In the genomic region with DNA sequence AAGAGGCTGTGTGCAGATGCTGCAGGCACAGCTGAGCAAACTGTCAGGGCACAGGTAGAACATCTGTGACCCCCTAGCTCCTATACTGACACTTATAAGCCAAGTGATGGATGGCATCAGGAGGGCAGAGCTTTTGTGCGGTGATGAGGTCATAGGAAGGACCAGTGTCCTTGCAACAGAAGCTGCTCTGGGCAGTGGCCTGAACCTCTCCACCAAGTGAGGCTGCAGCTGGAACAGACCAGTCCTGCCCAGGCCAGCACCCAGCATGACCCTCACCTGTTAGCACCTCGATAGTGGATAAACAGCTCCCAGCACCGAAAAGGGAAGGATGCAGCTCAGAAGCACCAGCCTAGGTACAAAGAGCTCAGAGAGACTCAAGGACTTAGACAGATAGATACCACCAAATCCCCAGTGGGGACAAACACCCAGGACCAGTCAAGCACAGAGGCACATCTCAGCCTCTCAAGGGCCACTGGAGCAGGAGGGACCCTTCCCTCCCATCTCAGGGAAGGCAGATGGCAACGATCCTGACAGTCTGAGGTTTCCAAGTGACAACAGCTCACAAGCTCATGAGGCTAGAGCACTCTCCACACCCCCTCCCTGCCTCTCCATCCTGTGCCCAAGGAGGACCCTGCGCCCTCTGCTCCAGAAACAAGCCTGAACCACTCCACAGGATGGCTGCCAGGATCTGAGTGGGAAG, we compare ENCODE assay signal across 8 mouse cellular contexts. TPM values are rescaled to one million over a fixed set of nuclear protein-coding genes. Genes with fewer than 3 reads are reported as not detected.
DNase-seq lines count a peak whose midpoint lies in the region; ATAC-seq lines count a peak whose summit lies in the region.
"Had no signal": no experiment of that assay in that cellular context is flagged by ENCODE, and none has a peak within 500 bp of the region (broad histone marks: within the 10 kb centered on the region; RNA-seq: fewer than 3 reads in every experiment).

No protein-coding gene starts in this region.

- peak overlapping the region; percentile 38; the same call in 1 of the 2 replicates for H3K9ac ChIP-seq in intestine, embryonic 16.5 days (ENCODE audit: low read depth, low read length)
- no peak overlapping the region for H3K9ac ChIP-seq in intestine, embryonic 15.5 days
- no peak overlapping the region for H3K9ac ChIP-seq in embryonic facial prominence, embryonic 12.5 days
- peak overlapping the region; percentile 30; the same call in 1 of the 2 replicates for H3K9ac ChIP-seq in forebrain, embryonic 13.5 days
- no peak overlapping the region for H3K9ac ChIP-seq in midbrain, embryonic 12.5 days (replicated peaks)
- H3K9ac ChIP-seq: liver, embryonic 13.5 days had no signal

- no peak overlapping the region; the same call in 1 of the 2 replicates for H3K27ac ChIP-seq in intestine, embryonic 16.5 days (ENCODE audit: low read length)
- H3K27ac ChIP-seq in intestine, embryonic 15.5 days = no peak overlapping the region
- H3K27ac ChIP-seq in embryonic facial prominence, embryonic 12.5 days = peak overlapping the region; percentile 55
- H3K27ac ChIP-seq in forebrain, embryonic 13.5 days = peak overlapping the region; percentile 55
- H3K27ac ChIP-seq in midbrain, embryonic 12.5 days (replicated peaks) = peak overlapping the region; percentile 60
- H3K27ac ChIP-seq: liver, embryonic 13.5 days had no signal

- WGBS in intestine, embryonic 16.5 days = 64% methylated on average over 5 of the region's 5 CpGs
- WGBS in intestine, embryonic 15.5 days = 60% methylated on average over 5 of the region's 5 CpGs
- WGBS in embryonic facial prominence, embryonic 12.5 days = 68% methylated on average over 5 of the region's 5 CpGs
- 68% methylated on average over 5 of the region's 5 CpGs for WGBS in forebrain, embryonic 13.5 days
- WGBS in midbrain, embryonic 12.5 days = 75% methylated on average over 5 of the region's 5 CpGs

- no peaks in the 10 kb centered on the region for H3K27me3 ChIP-seq in intestine, embryonic 16.5 days (replicated peaks; ENCODE audit: control insufficient read depth, insufficient read depth, low read length)
- no peaks in the 10 kb centered on the region for H3K27me3 ChIP-seq in intestine, embryonic 15.5 days (replicated peaks)
- H3K27me3 ChIP-seq in embryonic facial prominence, embryonic 12.5 days = no peaks in the 10 kb centered on the region
- H3K27me3 ChIP-seq in forebrain, embryonic 13.5 days = no peaks in the 10 kb centered on the region
- H3K27me3 ChIP-seq in midbrain, embryonic 12.5 days = no peaks in the 10 kb centered on the region
- H3K27me3 ChIP-seq: liver, embryonic 13.5 days had no signal

- no peak overlapping the region for H3K4me2 ChIP-seq in intestine, embryonic 16.5 days (ENCODE audit: low read depth, low read length)
- no peak overlapping the region for H3K4me2 ChIP-seq in intestine, embryonic 15.5 days (replicated peaks)
- no peak overlapping the region for H3K4me2 ChIP-seq in embryonic facial prominence, embryonic 12.5 days (replicated peaks)
- H3K4me2 ChIP-seq in forebrain, embryonic 13.5 days = no peak overlapping the region
- H3K4me2 ChIP-seq in midbrain, embryonic 12.5 days (replicated peaks) = no peak overlapping the region
- H3K4me2 ChIP-seq: liver, embryonic 13.5 days had no signal

- peaks cover 77% of the 10 kb centered on the region for H3K4me1 ChIP-seq in intestine, embryonic 16.5 days (ENCODE audit: control insufficient read depth, insufficient read depth, low read length)
- H3K4me1 ChIP-seq in intestine, embryonic 15.5 days (replicated peaks) = peaks cover 85% of the 10 kb centered on the region
- H3K4me1 ChIP-seq in embryonic facial prominence, embryonic 12.5 days = peaks cover 91% of the 10 kb centered on the region
- H3K4me1 ChIP-seq in forebrain, embryonic 13.5 days = peaks cover 100% of the 10 kb centered on the region
- H3K4me1 ChIP-seq in midbrain, embryonic 12.5 days = peaks cover 94% of the 10 kb centered on the region

- no peak for DNase-seq in layer of hippocampus, adult 9-11 months

- no peaks in the 10 kb centered on the region for H3K36me3 ChIP-seq in intestine, embryonic 16.5 days (ENCODE audit: control insufficient read depth, insufficient read depth, low read length)
- H3K36me3 ChIP-seq in intestine, embryonic 15.5 days = no peaks in the 10 kb centered on the region
- peaks cover 6% of the 10 kb centered on the region; the same call in 1 of the 2 replicates for H3K36me3 ChIP-seq in embryonic facial prominence, embryonic 12.5 days
- no peaks in the 10 kb centered on the region for H3K36me3 ChIP-seq in forebrain, embryonic 13.5 days (ENCODE audit: poor library complexity, severe bottlenecking)
- no peaks in the 10 kb centered on the region for H3K36me3 ChIP-seq in midbrain, embryonic 12.5 days
- H3K36me3 ChIP-seq: liver, embryonic 13.5 days had no signal

- ATAC-seq in intestine, embryonic 16.5 days = no peak
- no peak for ATAC-seq in intestine, embryonic 15.5 days
- ATAC-seq in embryonic facial prominence, embryonic 12.5 days (ENCODE audit: insufficient number of reproducible peaks, insufficient read depth, low FRiP score, low TSS enrichment) = no peak
- ATAC-seq in forebrain, embryonic 13.5 days = no peak
- no peak for ATAC-seq in midbrain, embryonic 12.5 days (ENCODE audit: low FRiP score, low read depth)
- no peak for ATAC-seq in megakaryocyte-erythroid progenitor cell, adult 5-6 weeks (replicated peaks; ENCODE audit: low FRiP score, low TSS enrichment, poor library complexity, severe bottlenecking)

- H3K9me3 ChIP-seq in intestine, embryonic 16.5 days (ENCODE audit: control insufficient read depth, low read length) = no peaks in the 10 kb centered on the region
- no peaks in the 10 kb centered on the region for H3K9me3 ChIP-seq in intestine, embryonic 15.5 days
- no peaks in the 10 kb centered on the region for H3K9me3 ChIP-seq in embryonic facial prominence, embryonic 12.5 days
- H3K9me3 ChIP-seq in forebrain, embryonic 13.5 days (replicated peaks) = no peaks in the 10 kb centered on the region
- H3K9me3 ChIP-seq in midbrain, embryonic 12.5 days = no peaks in the 10 kb centered on the region
- H3K9me3 ChIP-seq: liver, embryonic 13.5 days had no signal

- H3K4me3 ChIP-seq in intestine, embryonic 16.5 days (ENCODE audit: low read length) = no peak overlapping the region
- no peak overlapping the region for H3K4me3 ChIP-seq in intestine, embryonic 15.5 days (replicated peaks)
- H3K4me3 ChIP-seq in embryonic facial prominence, embryonic 12.5 days = no peak overlapping the region
- no peak overlapping the region for H3K4me3 ChIP-seq in forebrain, embryonic 13.5 days
- H3K4me3 ChIP-seq in midbrain, embryonic 12.5 days = no peak overlapping the region
- H3K4me3 ChIP-seq: liver, embryonic 13.5 days had no signal

RNA-seq across cellular contexts. Expression of a gene that starts 42.6 kb away (rescaled TPM):
- polyA plus RNA-seq in intestine, embryonic 16.5 days (2015; fragmentation: Nextera tagmentation; extraction: Ambion mirVana) = 13.1 and 14.4 TPM in 2 replicates
- 19.9 and 20.0 TPM in 2 replicates for polyA plus RNA-seq in intestine, embryonic 15.5 days (2015; fragmentation: Nextera tagmentation; extraction: Ambion mirVana)
- polyA plus RNA-seq in embryonic facial prominence, embryonic 12.5 days (2016; fragmentation: Nextera tagmentation; extraction: Ambion mirVana) = 31.6 and 33.4 TPM in 2 replicates
- polyA plus RNA-seq in forebrain, embryonic 13.5 days (2015; fragmentation: Nextera tagmentation; extraction: Ambion mirVana) = 25.6 and 27.3 TPM in 2 replicates
- 24.5 and 25.1 TPM in 2 replicates for polyA plus RNA-seq in midbrain, embryonic 12.5 days (2016; fragmentation: Nextera tagmentation; extraction: Ambion mirVana)
- 48.7 and 54.4 TPM in 2 replicates for total RNA-seq in megakaryocyte-erythroid progenitor cell, adult 5-6 weeks (2014; fragmentation: Nextera tagmentation)
- 4.8 and 6.7 TPM in 2 replicates for total RNA-seq in megakaryocyte-erythroid progenitor cell, adult 5-6 weeks (2017)

Comparison
In these comparisons a context has a peak if more than half of its experiments do, and no peak if none do; other contexts are left out.
1. H3K9ac ChIP-seq: peak in intestine, embryonic 16.5 days (single experiment) and forebrain, embryonic 13.5 days (single experiment); none in intestine, embryonic 15.5 days (single experiment), embryonic facial prominence, embryonic 12.5 days (single experiment) and midbrain, embryonic 12.5 days (single experiment).
2. H3K27ac ChIP-seq: peak in embryonic facial prominence, embryonic 12.5 days (single experiment), forebrain, embryonic 13.5 days (single experiment) and midbrain, embryonic 12.5 days (single experiment); none in intestine, embryonic 16.5 days (single experiment) and intestine, embryonic 15.5 days (single experiment).